Mouse (Mus musculus): Measurements from ENCODE around the gene Olfr282. TPM values are rescaled to one million over a fixed set of nuclear protein-coding genes. Genes with fewer than 3 reads are reported as not detected.
"Not testable (repeated sequence)": the region's sequence is repeated elsewhere in the genome, so short reads cannot be mapped to it uniquely, and the experiment has no call there.

Gene Olfr282
- polyA plus RNA-seq, 1 experiment from 2014 or later, result not detected

DNA sequence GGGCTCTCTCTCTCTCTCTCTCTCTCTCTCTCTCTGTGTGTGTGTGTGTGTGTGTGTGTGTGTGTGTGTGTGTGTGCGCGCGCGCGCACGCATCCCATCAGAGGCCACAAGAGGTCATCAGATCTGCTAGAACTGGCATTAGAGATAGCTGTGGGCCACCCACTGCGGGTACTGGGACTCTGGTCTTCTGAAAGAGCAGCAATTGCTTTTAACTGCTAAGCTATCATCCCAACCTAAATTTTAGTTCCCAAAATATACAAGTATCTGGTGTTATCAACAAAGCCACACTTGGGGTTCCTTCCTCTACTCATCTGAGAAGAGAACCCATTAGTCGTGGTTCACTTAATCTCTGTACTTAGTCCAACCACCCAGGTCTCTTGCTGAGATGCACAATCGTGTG is 20.8 kb upstream of the Olfr282 start:
- DNase-seq (ENCODE audit: low spot score) (no peak), ATAC-seq (replicated peaks; ENCODE audit: low FRiP score) (no peak)
- H3K4me3 ChIP-seq (ENCODE audit: low read depth, low read length), result no peak overlapping the region
- H3K27ac ChIP-seq (ENCODE audit: low read depth, low read length), result no peak overlapping the region
- 95% methylated on average over 9 of the region's 9 CpGs for WGBS
- H3K9ac ChIP-seq (ENCODE audit: low read length), result no peak overlapping the region
- H3K4me2 ChIP-seq (ENCODE audit: low read depth, low read length, severe bottlenecking), result no peak overlapping the region
- H3K27me3 ChIP-seq (ENCODE audit: control insufficient read depth, insufficient read depth, low read length), result no peaks in the 10 kb centered on the region
- no peaks in the 10 kb centered on the region for H3K4me1 ChIP-seq (replicated peaks; ENCODE audit: control insufficient read depth, insufficient read depth, low read length)
- no peaks in the 10 kb centered on the region for H3K36me3 ChIP-seq (ENCODE audit: control insufficient read depth, insufficient read depth, low read length)
- no peaks in the 10 kb centered on the region for H3K9me3 ChIP-seq (ENCODE audit: control insufficient read depth, low read length)

GRCm38 (mm10) chr15:98415996-98416395 is 15.0 kb upstream of the Olfr282 start:
- Histone ChIP-seq H3K36me3 (ENCODE audit: control insufficient read depth, insufficient read depth, low read length) (no peaks in the 10 kb centered on the region), H3K9ac (ENCODE audit: low read length) (no peak overlapping the region), H3K4me1 (replicated peaks; ENCODE audit: control insufficient read depth, insufficient read depth, low read length) (no peaks in the 10 kb centered on the region), H3K4me2 (ENCODE audit: low read depth, low read length, severe bottlenecking) (no peak overlapping the region), H3K4me3 (ENCODE audit: low read depth, low read length) (no peak overlapping the region), H3K9me3 (ENCODE audit: control insufficient read depth, low read length) (no peaks in the 10 kb centered on the region), H3K27me3 (ENCODE audit: control insufficient read depth, insufficient read depth, low read length) (no peaks in the 10 kb centered on the region), H3K27ac (ENCODE audit: low read depth, low read length) (no peak overlapping the region)
- no peak for ATAC-seq (replicated peaks; ENCODE audit: low FRiP score)
- no peak for DNase-seq (ENCODE audit: low spot score)
- 84% methylated on average over 4 of the region's 4 CpGs for WGBS

DNA sequence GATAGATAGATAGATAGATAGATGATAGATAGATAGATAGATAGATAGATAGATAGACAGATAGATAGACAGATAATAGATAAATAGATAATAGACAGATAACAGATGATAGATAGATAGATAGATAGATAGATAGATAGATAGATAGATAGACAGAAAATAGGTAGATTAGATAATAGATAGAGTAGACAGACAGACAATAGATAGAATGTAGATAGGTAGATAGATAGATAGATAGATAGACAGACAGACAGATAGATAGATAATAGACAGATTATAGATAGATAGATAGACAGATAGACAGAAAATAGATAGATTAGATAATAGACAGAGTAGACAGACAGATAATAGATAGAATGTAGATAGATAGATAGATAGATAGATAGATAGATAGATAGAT is 14.2 kb upstream of the Olfr282 start:
- not testable (repeated sequence) for ATAC-seq (replicated peaks; ENCODE audit: low FRiP score)

GRCm38 (mm10) chr15:98417285-98417684 is 13.7 kb upstream of the Olfr282 start:
- DNase-seq (ENCODE audit: low spot score); H3K27ac ChIP-seq (ENCODE audit: low read depth, low read length); H3K9ac ChIP-seq (ENCODE audit: low read length); H3K9me3 ChIP-seq (ENCODE audit: control insufficient read depth, low read length); ATAC-seq (replicated peaks; ENCODE audit: low FRiP score); H3K4me3 ChIP-seq (ENCODE audit: low read depth, low read length); H3K36me3 ChIP-seq (ENCODE audit: control insufficient read depth, insufficient read depth, low read length); H3K27me3 ChIP-seq (ENCODE audit: control insufficient read depth, insufficient read depth, low read length); H3K4me1 ChIP-seq (replicated peaks; ENCODE audit: control insufficient read depth, insufficient read depth, low read length); H3K4me2 ChIP-seq (ENCODE audit: low read depth, low read length, severe bottlenecking): not testable (repeated sequence)
- WGBS, result 18% methylated on average over 2 of the region's 3 CpGs

More for the DNA sequence above, 14.2 kb upstream of the Olfr282 start:
- H3K4me1 ChIP-seq (replicated peaks; ENCODE audit: control insufficient read depth, insufficient read depth, low read length); H3K36me3 ChIP-seq (ENCODE audit: control insufficient read depth, insufficient read depth, low read length); H3K4me3 ChIP-seq (ENCODE audit: low read depth, low read length); DNase-seq (ENCODE audit: low spot score); H3K9ac ChIP-seq (ENCODE audit: low read length); H3K4me2 ChIP-seq (ENCODE audit: low read depth, low read length, severe bottlenecking); H3K9me3 ChIP-seq (ENCODE audit: control insufficient read depth, low read length); H3K27ac ChIP-seq (ENCODE audit: low read depth, low read length); H3K27me3 ChIP-seq (ENCODE audit: control insufficient read depth, insufficient read depth, low read length): not testable (repeated sequence)

DNA sequence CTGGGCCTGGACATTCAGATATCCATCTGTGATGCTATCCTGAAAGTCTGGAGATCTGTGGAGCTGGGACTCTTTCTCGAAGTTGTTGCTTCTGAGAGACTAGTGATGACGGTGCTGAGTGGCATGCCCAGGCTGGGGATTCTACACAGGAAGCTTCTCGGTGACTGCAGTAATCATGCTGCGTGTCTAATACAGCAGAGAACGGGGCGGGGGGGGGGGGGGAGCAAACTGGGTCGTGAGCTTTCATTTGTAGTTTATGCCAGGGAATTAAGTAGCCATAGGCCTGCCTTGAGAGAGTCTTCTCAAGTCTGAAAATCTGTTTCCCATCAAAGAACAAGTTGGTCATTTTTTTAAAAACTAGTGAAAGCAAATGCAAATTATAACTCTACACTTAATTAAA is 12.9 kb upstream of the Olfr282 start:
- no peaks in the 10 kb centered on the region for H3K36me3 ChIP-seq (ENCODE audit: control insufficient read depth, insufficient read depth, low read length)
- ATAC-seq (replicated peaks; ENCODE audit: low FRiP score) (no peak), DNase-seq (ENCODE audit: low spot score) (no peak)
- no peaks in the 10 kb centered on the region for H3K9me3 ChIP-seq (ENCODE audit: control insufficient read depth, low read length)
- H3K27ac ChIP-seq (ENCODE audit: low read depth, low read length), result no peak overlapping the region
- WGBS, result 79% methylated on average over 7 of the region's 7 CpGs
- no peaks in the 10 kb centered on the region for H3K27me3 ChIP-seq (ENCODE audit: control insufficient read depth, insufficient read depth, low read length)
- no peaks in the 10 kb centered on the region for H3K4me1 ChIP-seq (replicated peaks; ENCODE audit: control insufficient read depth, insufficient read depth, low read length)
- no peak overlapping the region for H3K9ac ChIP-seq (ENCODE audit: low read length)
- no peak overlapping the region for H3K4me2 ChIP-seq (ENCODE audit: low read depth, low read length, severe bottlenecking)
- no peak overlapping the region for H3K4me3 ChIP-seq (ENCODE audit: low read depth, low read length)

DNA sequence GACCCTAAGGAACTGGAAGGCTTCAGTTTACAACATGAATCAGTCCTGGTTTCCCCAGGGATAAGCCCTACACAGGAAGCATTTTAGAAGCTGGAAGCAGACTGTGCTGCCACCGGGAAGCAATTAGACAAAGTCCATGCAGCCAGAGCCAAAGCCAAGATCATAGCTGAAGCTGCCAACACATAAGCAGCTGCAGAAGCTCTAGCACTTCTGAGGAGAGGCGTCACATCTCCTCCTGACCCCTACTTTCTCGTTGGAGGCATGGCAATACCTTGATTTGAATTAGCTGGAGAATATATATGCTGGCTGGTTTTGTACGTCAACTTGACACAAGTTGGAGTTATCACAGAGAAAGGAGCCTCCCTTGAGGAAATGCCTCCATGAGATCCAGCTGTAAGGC is 10.1 kb upstream of the Olfr282 start:
- Histone ChIP-seq H3K27ac (ENCODE audit: low read depth, low read length) (no peak overlapping the region), H3K27me3 (ENCODE audit: control insufficient read depth, insufficient read depth, low read length) (no peaks in the 10 kb centered on the region)
- 81% methylated on average over 4 of the region's 4 CpGs for WGBS

GRCm38 (mm10) chr15:98424326-98424725 is 6.7 kb upstream of the Olfr282 start:
- no peak overlapping the region for H3K4me2 ChIP-seq (ENCODE audit: low read depth, low read length, severe bottlenecking)
- H3K27me3 ChIP-seq (ENCODE audit: control insufficient read depth, insufficient read depth, low read length), result no peaks in the 10 kb centered on the region
- no peak overlapping the region for H3K9ac ChIP-seq (ENCODE audit: low read length)
- WGBS, result 79% methylated on average over 14 of the region's 14 CpGs
- ATAC-seq (replicated peaks; ENCODE audit: low FRiP score), result no peak
- H3K36me3 ChIP-seq (ENCODE audit: control insufficient read depth, insufficient read depth, low read length), result no peaks in the 10 kb centered on the region
- H3K27ac ChIP-seq (ENCODE audit: low read depth, low read length), result no peak overlapping the region
- no peaks in the 10 kb centered on the region for H3K9me3 ChIP-seq (ENCODE audit: control insufficient read depth, low read length)
- H3K4me3 ChIP-seq (ENCODE audit: low read depth, low read length), result no peak overlapping the region
- H3K4me1 ChIP-seq (replicated peaks; ENCODE audit: control insufficient read depth, insufficient read depth, low read length), result no peaks in the 10 kb centered on the region
- no peak for DNase-seq (ENCODE audit: low spot score)

More for the DNA sequence above, 10.1 kb upstream of the Olfr282 start:
- no peak overlapping the region for H3K9ac ChIP-seq (ENCODE audit: low read length)
- H3K36me3 ChIP-seq (ENCODE audit: control insufficient read depth, insufficient read depth, low read length), result no peaks in the 10 kb centered on the region
- DNase-seq (ENCODE audit: low spot score), result no peak
- no peaks in the 10 kb centered on the region for H3K4me1 ChIP-seq (replicated peaks; ENCODE audit: control insufficient read depth, insufficient read depth, low read length)
- no peaks in the 10 kb centered on the region for H3K9me3 ChIP-seq (ENCODE audit: control insufficient read depth, low read length)
- no peak overlapping the region for H3K4me3 ChIP-seq (ENCODE audit: low read depth, low read length)
- no peak overlapping the region for H3K4me2 ChIP-seq (ENCODE audit: low read depth, low read length, severe bottlenecking)
- ATAC-seq (replicated peaks; ENCODE audit: low FRiP score), result no peak

- Histone ChIP-seq H3K27me3 (ENCODE audit: control insufficient read depth, insufficient read depth, low read length) (no peaks in the 10 kb centered on the region), H3K9ac (ENCODE audit: low read length) (no peak overlapping the region), H3K9me3 (ENCODE audit: control insufficient read depth, low read length) (no peaks in the 10 kb centered on the region), H3K4me1 (replicated peaks; ENCODE audit: control insufficient read depth, insufficient read depth, low read length) (no peaks in the 10 kb centered on the region), H3K36me3 (ENCODE audit: control insufficient read depth, insufficient read depth, low read length) (no peaks in the 10 kb centered on the region), H3K4me3 (ENCODE audit: low read depth, low read length) (no peak overlapping the region), H3K4me2 (ENCODE audit: low read depth, low read length, severe bottlenecking) (no peak overlapping the region), H3K27ac (ENCODE audit: low read depth, low read length) (no peak overlapping the region)
- DNase-seq (ENCODE audit: low spot score) (no peak), ATAC-seq (replicated peaks; ENCODE audit: low FRiP score) (no peak)
- WGBS, result 74% methylated on average over 6 of the region's 6 CpGs
Measured at GRCm38 (mm10) chr15:98424753-98425152, 6.3 kb upstream of the Olfr282 start.

DNA sequence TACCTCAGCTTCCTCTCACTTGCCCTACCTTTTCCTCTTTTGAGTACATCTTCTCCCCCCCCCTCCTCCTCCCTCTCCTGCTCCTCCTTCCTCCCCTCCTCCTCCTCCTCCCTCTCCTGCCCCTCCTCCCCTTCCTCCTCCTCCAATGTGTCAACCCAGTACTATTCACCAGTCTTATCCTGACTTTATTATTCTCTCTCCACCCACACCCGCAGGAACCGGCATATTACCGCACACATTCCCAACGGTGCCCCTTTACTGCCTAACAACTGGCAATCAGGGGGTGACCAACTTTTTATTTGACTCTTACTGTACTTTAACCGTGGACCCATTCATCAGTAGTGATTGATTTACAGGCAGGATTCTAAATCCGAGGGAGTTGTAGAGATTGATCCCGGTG is 5.8 kb upstream of the Olfr282 start:
- no peak for ATAC-seq (replicated peaks; ENCODE audit: low FRiP score)
- 91% methylated on average over 7 of the region's 7 CpGs for WGBS
- H3K9me3 ChIP-seq (ENCODE audit: control insufficient read depth, low read length), result no peaks in the 10 kb centered on the region
- no peak for DNase-seq (ENCODE audit: low spot score)
- no peak overlapping the region for H3K4me3 ChIP-seq (ENCODE audit: low read depth, low read length)
- H3K27me3 ChIP-seq (ENCODE audit: control insufficient read depth, insufficient read depth, low read length), result no peaks in the 10 kb centered on the region
- H3K4me1 ChIP-seq (replicated peaks; ENCODE audit: control insufficient read depth, insufficient read depth, low read length), result no peaks in the 10 kb centered on the region
- H3K9ac ChIP-seq (ENCODE audit: low read length), result no peak overlapping the region
- no peaks in the 10 kb centered on the region for H3K36me3 ChIP-seq (ENCODE audit: control insufficient read depth, insufficient read depth, low read length)
- no peak overlapping the region for H3K27ac ChIP-seq (ENCODE audit: low read depth, low read length)
- no peak overlapping the region for H3K4me2 ChIP-seq (ENCODE audit: low read depth, low read length, severe bottlenecking)

All from forebrain, embryonic 11.5 days (tissue).